Mouse (Mus musculus) megakaryocyte-erythroid progenitor cell, adult 5 weeks (primary cell): ENCODE measurements around the gene Vmn1r31. TPM values are rescaled to one million over a fixed set of nuclear protein-coding genes. Genes with fewer than 3 reads are reported as not detected.

ENCODE experiments used
- polyA plus RNA-seq: library from polyadenylated mRNA; stranded (reverse); fragments of >175 nt; gene quantifications from 2 replicates; pipeline ENCODE4 v1.2.3, GENCODE M21; 2012

The Vmn1r31 gene
- polyA plus RNA-seq, result not detected in 2 replicates

DNA sequence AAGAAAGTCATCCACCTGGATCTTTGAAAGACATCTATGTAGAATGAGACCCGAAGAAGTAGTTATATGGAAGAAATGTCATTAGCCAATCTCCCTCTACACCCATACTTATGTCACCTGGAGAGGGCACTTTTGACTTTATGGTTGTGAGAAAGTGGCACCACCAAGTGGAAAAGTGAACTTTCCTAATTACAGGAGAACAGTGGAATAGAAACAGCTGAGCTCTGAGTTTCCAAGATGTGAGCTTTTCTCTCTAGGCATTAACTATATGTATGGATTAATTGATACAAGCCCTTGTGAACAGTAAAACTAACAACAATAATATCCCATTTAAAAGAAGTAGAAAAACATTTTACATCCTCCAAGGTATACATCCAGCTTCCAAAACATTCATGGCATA is at the start of gene Vmn1r31:
Gene Vmn1r31, minus strand, starts transcription at position 101 of the 400 bp plus-strand sequence.

DNA sequence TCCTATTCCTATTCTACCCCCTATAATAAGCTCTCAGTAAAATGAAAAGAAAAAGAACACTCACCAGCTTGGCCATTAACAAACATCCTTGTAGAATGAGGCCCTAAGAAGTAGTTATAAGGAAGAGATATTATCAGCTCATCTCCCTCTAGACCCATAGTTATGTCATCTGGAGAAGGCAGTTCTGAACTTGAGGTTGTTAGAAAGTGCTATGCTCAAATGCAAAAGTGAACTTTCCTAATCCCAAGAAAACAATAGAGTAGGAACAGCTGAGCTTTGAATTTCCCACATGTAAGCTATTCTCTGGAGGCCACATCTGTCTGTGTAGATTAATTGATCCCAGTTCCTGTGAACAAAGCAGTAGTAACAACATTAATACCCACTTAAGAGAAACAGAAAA is 31.8 kb downstream of the Vmn1r31 start, which contains the start of gene Vmn1r30:
Gene Vmn1r30, minus strand, starts transcription at position 101 of the 400 bp plus-strand sequence.

Other genes with a start within 250 kb of the Vmn1r31 start
- not detected in 2 replicates for gene Vmn1r28, start 213.3 kb downstream of the Vmn1r31 start, polyA plus RNA-seq
- not detected in 2 replicates for gene Vmn1r29, start 173.8 kb downstream of the Vmn1r31 start, polyA plus RNA-seq
- gene Vmn1r30, start 31.9 kb downstream of the Vmn1r31 start, polyA plus RNA-seq, result not detected in 2 replicates
- gene Abcg2, start 109.2 kb upstream of the Vmn1r31 start, polyA plus RNA-seq, result 6.0 and 7.7 TPM in 2 replicates